Mouse (Mus musculus) ES-Bruce4 (cell line): ENCODE measurements around the gene Tmem41b. TPM values are rescaled to one million over a fixed set of nuclear protein-coding genes. Genes with fewer than 3 reads are reported as not detected.

Source experiments
- H3K27ac ChIP-seq: 2 replicates; pipeline ENCODE4 v1.5.1; 2012; ENCODE audit warnings: low read length, inconsistent platforms; ENCODE audit not compliant: insufficient read depth
- H3K27me3 ChIP-seq: 2 replicates; pipeline ENCODE4 v1.6.1; 2012; ENCODE audit warnings: mild to moderate bottlenecking, low read length, inconsistent platforms; ENCODE audit not compliant: control insufficient read depth, poor library complexity, insufficient read depth, severe bottlenecking
- H3K36me3 ChIP-seq: 2 replicates; pipeline ENCODE4 v1.6.1; 2012; ENCODE audit warnings: inconsistent platforms, mild to moderate bottlenecking, low read length, moderate library complexity; ENCODE audit not compliant: control insufficient read depth, poor library complexity, insufficient read depth, severe bottlenecking
- H3K4me1 ChIP-seq: one replicate; pipeline ENCODE4 v1.8.1; 2011; ENCODE audit warnings: low read length; ENCODE audit not compliant: control insufficient read depth, insufficient read depth
- H3K4me3 ChIP-seq: 2 replicates; pipeline ENCODE4 v1.5.1; 2011; ENCODE audit warnings: low read depth, mild to moderate bottlenecking, low read length
- H3K9ac ChIP-seq: 2 replicates; pipeline ENCODE4 v1.6.1; 2012; ENCODE audit warnings: low read depth, mild to moderate bottlenecking, inconsistent platforms; ENCODE audit not compliant: poor library complexity, severe bottlenecking
- H3K9me3 ChIP-seq: replicated peaks from 2 replicates; pipeline ENCODE4 v1.6.1; 2012; ENCODE audit warnings: mild to moderate bottlenecking, low read length, inconsistent platforms; ENCODE audit not compliant: control insufficient read depth, poor library complexity, insufficient read depth, severe bottlenecking
- CTCF ChIP-seq: IDR thresholded peaks from one replicate; pipeline ENCODE4 v1.8.1; 2011; ENCODE audit warnings: low read depth, low read length
- EP300 ChIP-seq: IDR thresholded peaks from 2 replicates; pipeline ENCODE4 v1.6.1; 2011; ENCODE audit warnings: low read depth, low read length; ENCODE audit not compliant: insufficient read depth
- POLR2A ChIP-seq: IDR thresholded peaks from one replicate; pipeline ENCODE4 v1.8.1; 2011; ENCODE audit warnings: low read length; ENCODE audit not compliant: insufficient read depth
- polyA plus RNA-seq: library from polyadenylated mRNA; stranded (reverse); fragments of >200 nt; gene quantifications from 2 replicates; pipeline ENCODE4 v1.2.4, GENCODE M21; 2011; ENCODE audit warnings: low read depth; ENCODE audit not compliant: missing spikeins, insufficient read depth, insufficient read length

Tmem41b gene
- polyA plus RNA-seq, 1 experiment: 60.9 TPM

DNA sequence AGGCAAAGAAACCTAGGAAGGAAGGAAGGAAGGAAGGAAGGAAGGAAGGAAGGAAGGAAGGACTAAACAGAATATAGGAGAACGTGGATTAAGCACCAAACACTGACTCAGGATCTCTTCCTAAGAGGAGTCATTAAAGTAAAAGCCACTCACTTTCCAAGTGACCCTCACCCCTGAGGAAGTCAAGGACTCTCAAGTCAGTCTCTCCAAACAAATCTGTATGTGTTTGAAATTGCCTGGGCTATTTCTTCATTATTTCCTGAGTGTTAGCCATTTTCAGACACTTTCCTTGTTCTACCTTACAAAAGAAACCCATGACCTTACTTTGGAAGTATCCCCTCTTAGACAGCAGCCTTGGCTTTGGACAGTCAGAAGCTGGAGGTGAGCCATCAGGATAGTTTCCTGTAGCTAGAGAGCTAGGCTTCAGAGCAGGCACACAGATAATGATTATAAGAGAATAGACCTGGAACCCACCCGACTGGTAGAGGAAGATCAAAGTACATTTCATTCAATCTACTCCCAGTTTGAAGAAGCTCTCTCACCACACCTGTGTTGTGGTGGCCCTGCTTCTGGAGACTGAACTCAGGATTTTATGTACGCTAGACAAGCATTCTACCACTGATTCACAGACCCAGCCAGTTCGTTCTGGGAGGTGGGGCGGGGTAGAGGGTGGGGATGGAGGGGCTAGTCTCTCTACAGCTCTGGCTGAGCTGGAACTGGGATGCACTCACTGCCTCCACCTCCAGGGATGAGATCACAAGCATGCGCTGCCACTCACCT lies 31.9 kb downstream of the Tmem41b start:
- Histone ChIP-seq H3K27me3 (no peaks in the 10 kb centered on the region), H3K9me3 (no peaks in the 10 kb centered on the region), H3K9ac (no peak overlapping the region), H3K36me3 (no peaks in the 10 kb centered on the region), H3K27ac (no peak overlapping the region), H3K4me1 (no peaks in the 10 kb centered on the region), H3K4me3 (no peak overlapping the region)
- TF ChIP-seq POLR2A (no peak), EP300 (no peak), CTCF (no peak)

GRCm38 (mm10) chr7:109951297-109951696 lies 35.4 kb downstream of the Tmem41b start:
- TF ChIP-seq CTCF: no peak
- TF ChIP-seq EP300: no peak
- TF ChIP-seq POLR2A: no peak
- no peak overlapping the region for H3K4me3 ChIP-seq
- H3K27ac ChIP-seq: no peak overlapping the region
- H3K36me3 ChIP-seq: no peaks in the 10 kb centered on the region
- no peak overlapping the region for H3K9ac ChIP-seq
- no peaks in the 10 kb centered on the region for H3K27me3 ChIP-seq
- H3K9me3 ChIP-seq: no peaks in the 10 kb centered on the region
- H3K4me1 ChIP-seq: no peaks in the 10 kb centered on the region

DNA sequence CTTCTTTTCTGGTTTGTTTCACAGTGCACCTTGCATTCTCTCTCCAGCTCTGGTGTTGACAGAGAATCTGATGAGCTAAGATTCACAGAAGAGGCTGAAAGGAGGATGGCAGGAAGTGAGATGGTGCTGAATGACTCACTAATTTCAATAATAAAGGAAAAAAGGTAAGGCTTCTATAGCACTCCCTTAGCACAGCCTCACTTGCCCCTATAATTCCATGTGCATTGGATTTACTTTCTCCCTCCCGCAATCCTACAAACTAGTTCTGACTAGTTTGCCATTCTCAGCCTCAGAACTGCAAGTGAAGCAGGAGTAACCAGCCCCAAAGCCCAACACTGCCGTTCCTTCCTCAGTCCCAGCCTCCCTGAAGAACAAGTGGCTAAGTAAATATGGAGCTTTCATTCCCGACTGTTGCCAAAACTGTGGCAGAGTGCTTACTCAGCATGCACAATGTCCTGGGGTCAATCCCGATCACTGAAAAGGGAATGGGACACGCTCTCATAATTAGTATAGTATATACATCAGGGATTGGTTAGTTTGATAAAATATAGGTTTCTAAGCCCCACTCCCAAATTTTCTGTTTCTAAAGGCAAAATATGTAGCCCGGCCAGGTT lies 42.2 kb downstream of the Tmem41b start:
- no peaks in the 10 kb centered on the region for H3K27me3 ChIP-seq
- peak overlapping the region; percentile 20; the same call in 1 of the 2 replicates for H3K4me3 ChIP-seq
- TF ChIP-seq EP300 (no peak), CTCF (no peak), POLR2A (no peak)
- H3K4me1 ChIP-seq: peaks cover 2% of the 10 kb centered on the region
- no peaks in the 10 kb centered on the region for H3K36me3 ChIP-seq
- H3K27ac ChIP-seq: peak overlapping the region; percentile 99
- H3K9ac ChIP-seq: peak overlapping the region; percentile 61
- no peaks in the 10 kb centered on the region for H3K9me3 ChIP-seq

- H3K9ac ChIP-seq: no peak overlapping the region
- H3K9me3 ChIP-seq: no peaks in the 10 kb centered on the region
- no peak overlapping the region for H3K27ac ChIP-seq
- H3K27me3 ChIP-seq: no peaks in the 10 kb centered on the region
- TF ChIP-seq EP300 (no peak), CTCF (no peak), POLR2A (no peak)
- no peak overlapping the region for H3K4me3 ChIP-seq
- H3K4me1 ChIP-seq: no peaks in the 10 kb centered on the region
- H3K36me3 ChIP-seq: no peaks in the 10 kb centered on the region
Measured at GRCm38 (mm10) chr7:109929628-109930027, 57.1 kb downstream of the Tmem41b start.

GRCm38 (mm10) chr7:109928365-109928764 lies 58.4 kb downstream of the Tmem41b start:
- Histone ChIP-seq H3K9ac (no peak overlapping the region), H3K36me3 (no peaks in the 10 kb centered on the region), H3K27me3 (no peaks in the 10 kb centered on the region)

GRCm38 (mm10) chr7:109924965-109925364 lies 61.8 kb downstream of the Tmem41b start:
- Histone ChIP-seq H3K9me3 (no peaks in the 10 kb centered on the region), H3K27ac (no peak overlapping the region), H3K27me3 (no peaks in the 10 kb centered on the region), H3K4me1 (no peaks in the 10 kb centered on the region), H3K9ac (no peak overlapping the region), H3K4me3 (no peak overlapping the region), H3K36me3 (no peaks in the 10 kb centered on the region)
- TF ChIP-seq EP300 (no peak), POLR2A (no peak), CTCF (no peak)

More at GRCm38 (mm10) chr7:109928365-109928764, 58.4 kb downstream of the Tmem41b start:
- Histone ChIP-seq H3K4me1 (no peaks in the 10 kb centered on the region), H3K9me3 (no peaks in the 10 kb centered on the region), H3K27ac (no peak overlapping the region), H3K4me3 (no peak overlapping the region)
- TF ChIP-seq EP300: no peak
- no peak for TF ChIP-seq POLR2A
- TF ChIP-seq CTCF: no peak
